Mouse (Mus musculus) G1E (cell line): ENCODE data around the gene Arhgap24.

ENCODE experiments used
- CTCF ChIP-seq: IDR thresholded peaks from 2 replicates; pipeline ENCODE4 v1.5.1; 2012; ENCODE audit warnings: low read depth, low read length, inconsistent platforms, mixed read lengths
- GATA1 ChIP-seq: IDR thresholded peaks from 2 replicates; pipeline ENCODE4 v1.6.1; 2012; ENCODE audit warnings: borderline replicate concordance, low read length, inconsistent platforms, mixed read lengths

DNA sequence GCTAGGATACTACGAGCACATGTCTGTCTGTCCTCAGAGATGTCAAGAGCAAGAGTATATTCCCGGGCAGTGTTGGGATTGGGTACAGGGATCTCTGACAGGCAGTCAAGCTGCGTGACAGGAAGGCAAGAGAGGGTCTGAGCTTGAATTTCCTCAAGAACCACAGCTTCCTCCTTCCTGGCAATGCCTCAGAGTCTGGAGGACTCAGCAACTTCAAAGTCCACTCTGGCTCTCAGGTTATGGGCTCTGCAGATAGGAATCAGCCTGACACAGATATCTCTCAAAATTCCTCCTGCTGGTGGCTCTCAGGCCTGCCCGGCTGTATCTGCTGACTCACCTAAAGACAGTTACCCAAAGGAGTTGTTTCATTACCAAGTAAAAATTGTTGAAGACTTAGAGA lies 162.6 kb downstream of the Arhgap24 start:
- TF ChIP-seq CTCF (no peak), GATA1 (no peak)
